Mouse (Mus musculus) brain, embryonic 14.5 days (tissue): ENCODE results near the gene Foxf1. TPM values are rescaled to one million over a fixed set of nuclear protein-coding genes. Genes with fewer than 3 reads are reported as not detected.

Source experiments
- DNase-seq: peaks from one replicate; pipeline ENCODE4 v3.0.0-alpha.2; 2011; ENCODE audit warnings: low read depth
- CTCF ChIP-seq: fragments of 200-500 bp; IDR thresholded peaks from 2 replicates; pipeline ENCODE4 v1.5.1; 2012; ENCODE audit warnings: inconsistent platforms, mild to moderate bottlenecking, moderate library complexity, borderline replicate concordance; ENCODE audit not compliant: insufficient read depth, insufficient read length; ENCODE audit errors: extremely low read depth
- POLR2A ChIP-seq: fragments of 200-500 bp; IDR thresholded peaks from 2 replicates; pipeline ENCODE4 v1.6.1; 2012; ENCODE audit warnings: mild to moderate bottlenecking, inconsistent platforms, borderline replicate concordance; ENCODE audit not compliant: poor library complexity, insufficient read depth, insufficient read length, severe bottlenecking; ENCODE audit errors: extremely low read depth
- polyA plus RNA-seq: library from polyadenylated mRNA; depleted of rRNA; stranded (reverse); fragments of >200 nt; gene quantifications from 2 replicates; pipeline ENCODE4 v1.2.3, GENCODE M21; 2012

Gene Foxf1
- polyA plus RNA-seq, 1 experiment = 1.3 TPM

- TF ChIP-seq CTCF = no peak
- TF ChIP-seq POLR2A = no peak
- no peak for DNase-seq
Observed at GRCm38 (mm10) chr8:121118634-121119420, 34.6 kb downstream of the Foxf1 start.

- TF ChIP-seq POLR2A (no peak), CTCF (no peak)
- DNase-seq = no peak
Observed at GRCm38 (mm10) chr8:121119635-121120455, 35.7 kb downstream of the Foxf1 start.

- DNase-seq = no peak
- TF ChIP-seq CTCF (no peak), POLR2A (no peak)
Observed at GRCm38 (mm10) chr8:121120456-121121419, 36.6 kb downstream of the Foxf1 start.

GRCm38 (mm10) chr8:121121704-121122103 is 37.5 kb downstream of the Foxf1 start:
- no peak for DNase-seq
- TF ChIP-seq POLR2A = no peak
- TF ChIP-seq CTCF = no peak

GRCm38 (mm10) chr8:121122368-121122767 is 38.2 kb downstream of the Foxf1 start:
- no peak for DNase-seq
- TF ChIP-seq CTCF (no peak), POLR2A (no peak)

GRCm38 (mm10) chr8:121123113-121123512 is 38.9 kb downstream of the Foxf1 start:
- TF ChIP-seq CTCF = no peak
- no peak for DNase-seq

- TF ChIP-seq POLR2A = no peak
- TF ChIP-seq CTCF = no peak
- DNase-seq = no peak
Observed at GRCm38 (mm10) chr8:121124547-121125239, 40.5 kb downstream of the Foxf1 start.

- peak; percentile 49; the same call in 1 of the 2 replicates for TF ChIP-seq CTCF
- no peak for TF ChIP-seq POLR2A
- peak; percentile 83 for DNase-seq
Observed at GRCm38 (mm10) chr8:121125311-121125876, 41.2 kb downstream of the Foxf1 start.

- DNase-seq = no peak
- no peak for TF ChIP-seq CTCF
- TF ChIP-seq POLR2A = no peak
Observed at GRCm38 (mm10) chr8:121126191-121126590, 42.0 kb downstream of the Foxf1 start.

GRCm38 (mm10) chr8:121126694-121127093 is 42.5 kb downstream of the Foxf1 start:
- no peak for DNase-seq
- no peak for TF ChIP-seq CTCF
- TF ChIP-seq POLR2A = no peak
